Mouse (Mus musculus) T-cell, adult 2 months (primary cell): ENCODE results near the gene Atp5mpl.
A peak's percentile ranks its signal among the peaks of the same experiment; 100 is the strongest.
"Not testable (repeated sequence)": the region's sequence is repeated elsewhere in the genome, so short reads cannot be mapped to it uniquely, and the experiment has no call there.

Source experiments
- DNase-seq: peaks from one replicate; pipeline ENCODE4 v3.0.0; 2022; ENCODE audit warnings: low spot score

Atp5mpl gene

GRCm38 (mm10) chr12:111950486-111950885, 16.3 kb downstream of the Atp5mpl start:
- DNase-seq, result no peak

GRCm38 (mm10) chr12:111946716-111947115, 20.1 kb downstream of the Atp5mpl start:
- DNase-seq, result peak; percentile 64

GRCm38 (mm10) chr12:111945765-111946655, 20.8 kb downstream of the Atp5mpl start:
- peak; percentile 10 for DNase-seq

GRCm38 (mm10) chr12:111945115-111945514, 21.7 kb downstream of the Atp5mpl start:
- no peak for DNase-seq

GRCm38 (mm10) chr12:111944065-111944987, 22.5 kb downstream of the Atp5mpl start:
- DNase-seq, result not testable (repeated sequence)

GRCm38 (mm10) chr12:111943421-111944064, 23.2 kb downstream of the Atp5mpl start:
- no peak for DNase-seq

GRCm38 (mm10) chr12:111938623-111939177, 28.1 kb downstream of the Atp5mpl start:
- no peak for DNase-seq

GRCm38 (mm10) chr12:111936706-111937550, 29.8 kb downstream of the Atp5mpl start:
- DNase-seq, result no peak

GRCm38 (mm10) chr12:111933971-111934370, 32.8 kb downstream of the Atp5mpl start:
- DNase-seq, result no peak

- DNase-seq, result no peak
These were observed 33.6 kb downstream of the Atp5mpl start for GRCm38 (mm10) chr12:111933032-111933704.

- DNase-seq, result no peak
These were observed 34.3 kb downstream of the Atp5mpl start for GRCm38 (mm10) chr12:111932513-111932912.

- no peak for DNase-seq
These were observed 35.3 kb downstream of the Atp5mpl start for GRCm38 (mm10) chr12:111931411-111932025.

GRCm38 (mm10) chr12:111928411-111928966, 38.3 kb downstream of the Atp5mpl start:
- DNase-seq, result no peak

- no peak for DNase-seq
These were observed 39.4 kb downstream of the Atp5mpl start for GRCm38 (mm10) chr12:111927338-111927737.

GRCm38 (mm10) chr12:111923117-111923516, 43.7 kb downstream of the Atp5mpl start:
- DNase-seq, result no peak

GRCm38 (mm10) chr12:111920046-111920445, 46.7 kb downstream of the Atp5mpl start:
- DNase-seq, result no peak

GRCm38 (mm10) chr12:111916514-111917217, 50.1 kb downstream of the Atp5mpl start:
- DNase-seq, result no peak

- DNase-seq, result no peak
These were observed 51.0 kb downstream of the Atp5mpl start for GRCm38 (mm10) chr12:111915781-111916180.

GRCm38 (mm10) chr12:111914031-111914430, 52.7 kb downstream of the Atp5mpl start:
- DNase-seq, result peak; percentile 72
